Mouse (Mus musculus) mouse embryonic stem cell (cell line): ENCODE results near the gene Gfer.

Experiments used
- in situ Hi-C, 2 experiments: fragments of 300-500 bp; cut with MboI; formaldehyde crosslinking; loops; 1 replicate in 1 of 2; 3 replicates in 1 of 2; pipeline ENCODE4 v1.14.3; 2019 to 2020; ENCODE audit warnings: low sequenced_read_pairs in 2 of 2, low pct_unique_long_range_greater_than_20kb in 1 of 2, mixed read lengths in 1 of 2; ENCODE audit not compliant: unreplicated experiment in 1 of 2

Gene Gfer

GRCm38 (mm10) chr17:24696011-24696697, at the start of gene Gfer, which contains the start of gene Noxo1:
Gfer (minus strand) TSS chr17:24696156.
Noxo1 (plus strand) TSS chr17:24696234.
- in situ Hi-C loops, result no loop called here

- in situ Hi-C loops, result no loop called here
Observed at GRCm38 (mm10) chr17:24744381-24744780, 48.4 kb upstream of the Gfer start.

GRCm38 (mm10) chr17:24743896-24744295, 47.9 kb upstream of the Gfer start:
- in situ Hi-C loops, result no loop called here

- in situ Hi-C loops, result no loop called here
Observed at GRCm38 (mm10) chr17:24742307-24742706, 46.4 kb upstream of the Gfer start.

GRCm38 (mm10) chr17:24739926-24740325, 44.0 kb upstream of the Gfer start:
- in situ Hi-C loops, result no loop called here

GRCm38 (mm10) chr17:24738238-24738637, 42.3 kb upstream of the Gfer start:
- in situ Hi-C loops, result no loop called here

- in situ Hi-C loops, result no loop called here
Observed at GRCm38 (mm10) chr17:24737135-24737810, 41.3 kb upstream of the Gfer start.

- in situ Hi-C loops, result no loop called here
Observed at GRCm38 (mm10) chr17:24736330-24737051, 40.5 kb upstream of the Gfer start, which contains the start of gene Msrb1. Msrb1 (plus strand) TSS chr17:24736642.

- in situ Hi-C loops, result no loop called here
Observed at GRCm38 (mm10) chr17:24735446-24735845, 39.5 kb upstream of the Gfer start.

- in situ Hi-C loops, result no loop called here
Observed at GRCm38 (mm10) chr17:24734513-24734912, 38.6 kb upstream of the Gfer start.

- in situ Hi-C loops, result no loop called here
Observed at GRCm38 (mm10) chr17:24733434-24734050, 37.6 kb upstream of the Gfer start.

- in situ Hi-C loops, result no loop called here
Observed at GRCm38 (mm10) chr17:24732233-24732935, 36.4 kb upstream of the Gfer start.

- in situ Hi-C loops, result no loop called here
Observed at GRCm38 (mm10) chr17:24730787-24731186, 34.8 kb upstream of the Gfer start.

- in situ Hi-C loops, result no loop called here
Observed at GRCm38 (mm10) chr17:24729067-24729466, 33.1 kb upstream of the Gfer start.

- in situ Hi-C loops, result no loop called here
Observed at GRCm38 (mm10) chr17:24728184-24728583, 32.2 kb upstream of the Gfer start.

GRCm38 (mm10) chr17:24727618-24728017, 31.7 kb upstream of the Gfer start, which contains the start of gene Rpl3l:
Rpl3l (plus strand) TSS chr17:24727820.
- in situ Hi-C loops, result no loop called here

GRCm38 (mm10) chr17:24725637-24726390, 29.9 kb upstream of the Gfer start:
- in situ Hi-C loops, result no loop called here

GRCm38 (mm10) chr17:24724184-24724583, 28.2 kb upstream of the Gfer start, which contains the start of gene Ndufb10:
Ndufb10 (minus strand) TSS chr17:24724478.
- in situ Hi-C loops, result no loop called here
